ENCODE assay signal across 9 mouse cellular contexts in the genomic region with DNA sequence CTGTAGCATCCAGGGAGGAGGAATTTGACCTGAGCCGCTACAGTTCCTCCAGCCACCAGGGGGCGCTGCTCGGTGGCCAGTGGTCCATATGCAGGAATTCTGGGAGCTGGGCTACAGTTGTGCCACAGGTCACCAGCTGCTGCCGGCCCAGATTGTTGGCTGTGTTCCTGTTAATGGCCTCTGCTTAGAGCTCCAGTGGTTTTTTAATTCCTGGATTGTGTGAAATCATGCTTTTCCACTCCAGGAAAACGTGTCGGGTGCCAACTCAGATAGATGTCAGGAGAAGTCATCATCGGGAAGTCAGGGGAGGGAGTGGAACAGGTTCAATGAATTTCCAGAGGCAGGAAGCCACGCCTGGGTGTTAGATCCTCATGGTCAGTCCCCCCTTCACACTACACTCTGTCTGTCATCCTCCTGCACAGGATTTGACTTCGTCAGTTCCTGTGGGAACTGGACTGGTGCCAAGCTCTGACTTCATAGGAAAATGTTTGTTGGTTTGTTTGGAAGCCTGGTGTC. TPM values are rescaled to one million over a fixed set of nuclear protein-coding genes. Genes with fewer than 3 reads are reported as not detected.
A peak's percentile ranks its signal among the peaks of the same experiment; 100 is the strongest.
DNase-seq lines count a peak whose midpoint lies in the region; ATAC-seq and TF ChIP-seq lines count a peak whose summit lies in the region.
"Had no signal": no experiment of that assay in that cellular context is flagged by ENCODE, and none has a peak within 500 bp of the region (broad histone marks: within the 10 kb centered on the region; RNA-seq: fewer than 3 reads in every experiment).

No protein-coding gene starts in this region.

- TF ChIP-seq EP300 in lung, postnatal 0 days (IDR thresholded peaks at IDR 0.05), result peak; percentile 72

- 19% methylated on average over 9 of the region's 9 CpGs for WGBS in heart, embryonic 13.5 days
- WGBS in lung, postnatal 0 days, result 9% methylated on average over 9 of the region's 9 CpGs

- H3K4me1 ChIP-seq in heart, embryonic 13.5 days, result peaks cover 9% of the 10 kb centered on the region; the same call in 1 of the 2 replicates
- H3K4me1 ChIP-seq in lung, postnatal 0 days (ENCODE audit: insufficient read depth, low read depth, low read length), result no peaks in the 10 kb centered on the region
- H3K4me1 ChIP-seq: liver, embryonic 15.5 days had no signal

- H3K27ac ChIP-seq in heart, embryonic 13.5 days (replicated peaks), result peak overlapping the region; percentile 73
- H3K27ac ChIP-seq in lung, postnatal 0 days (ENCODE audit: low read length), result peak overlapping the region; percentile 27; the same call in 1 of the 2 replicates
- H3K27ac ChIP-seq: liver, embryonic 15.5 days had no signal

- no peaks in the 10 kb centered on the region for H3K9me3 ChIP-seq in heart, embryonic 13.5 days
- H3K9me3 ChIP-seq in lung, postnatal 0 days (ENCODE audit: low read length), result no peaks in the 10 kb centered on the region
- H3K9me3 ChIP-seq: liver, embryonic 15.5 days had no signal

- ATAC-seq in heart, embryonic 13.5 days (ENCODE audit: extremely low read depth, insufficient number of reproducible peaks, low FRiP score, low TSS enrichment), result no peak
- ATAC-seq in lung, postnatal 0 days, result peak; percentile 94

- TF ChIP-seq CTCF in lung, postnatal 0 days (IDR thresholded peaks at IDR 0.05), result peak; percentile 93

- H3K27me3 ChIP-seq in heart, embryonic 13.5 days (replicated peaks), result no peaks in the 10 kb centered on the region; the same call in 1 of the 2 replicates
- H3K27me3 ChIP-seq in lung, postnatal 0 days (replicated peaks; ENCODE audit: insufficient read depth, low read length), result no peaks in the 10 kb centered on the region

- peak overlapping the region; percentile 20 for H3K4me3 ChIP-seq in heart, embryonic 13.5 days
- H3K4me3 ChIP-seq in lung, postnatal 0 days (ENCODE audit: low read depth, low read length), result no peak overlapping the region
- H3K4me3 ChIP-seq: liver, embryonic 15.5 days had no signal

- DNase-seq in ES-CJ7 (ENCODE audit: low read depth, low spot score), result peak; percentile 80
- DNase-seq in adrenal gland, postnatal 25 days, result peak; percentile 82
- peak; percentile 74 for DNase-seq in embryo, embryonic 9.5 days (ENCODE audit: extremely low spot score)
- DNase-seq in kidney, postnatal 10 days, result peak; percentile 87
- peak; percentile 86 for DNase-seq in lung, postnatal 0 days (ENCODE audit: low spot score)
- peak; percentile 83 for DNase-seq in retina, embryonic 14.5 days (ENCODE audit: low spot score)
- DNase-seq in urinary bladder, postnatal 36 days (ENCODE audit: low spot score in 2 of 2), result peak; percentile 26 to 61

- no peak overlapping the region for H3K9ac ChIP-seq in heart, embryonic 13.5 days
- no peak overlapping the region for H3K9ac ChIP-seq in lung, postnatal 0 days (replicated peaks; ENCODE audit: low read depth)
- H3K9ac ChIP-seq: liver, embryonic 15.5 days had no signal

- H3K36me3 ChIP-seq in heart, embryonic 13.5 days, result no peaks in the 10 kb centered on the region
- H3K36me3 ChIP-seq in lung, postnatal 0 days (ENCODE audit: insufficient read depth, low read length), result no peaks in the 10 kb centered on the region
- H3K36me3 ChIP-seq: liver, embryonic 15.5 days had no signal

- H3K4me2 ChIP-seq in heart, embryonic 13.5 days, result peak overlapping the region; percentile 54
- H3K4me2 ChIP-seq in lung, postnatal 0 days (replicated peaks; ENCODE audit: low read depth, low read length), result peak overlapping the region; percentile 33
- H3K4me2 ChIP-seq: liver, embryonic 15.5 days had no signal

RNA-seq across cellular contexts. Expression of gene Usp30, which starts 13.0 kb away (rescaled TPM):
- total RNA-seq in adrenal gland, postnatal 25 days (2021), result 35.1 and 36.6 TPM in 2 replicates
- polyA plus RNA-seq in heart, embryonic 13.5 days (2015; fragmentation: Nextera tagmentation; extraction: Ambion mirVana), result 7.4 and 7.5 TPM in 2 replicates
- polyA plus RNA-seq in lung, postnatal 0 days (2015; fragmentation: Nextera tagmentation; extraction: Ambion mirVana), result 8.3 and 8.7 TPM in 2 replicates

RNA-seq across cellular contexts. Expression of gene Svop, which starts 39.1 kb away (rescaled TPM):
- total RNA-seq in adrenal gland, postnatal 25 days (2021), result 2.6 and 3.1 TPM in 2 replicates
- polyA plus RNA-seq in heart, embryonic 13.5 days (2015; fragmentation: Nextera tagmentation; extraction: Ambion mirVana), result 0.15 and 0.36 TPM in 2 replicates
- polyA plus RNA-seq in lung, postnatal 0 days (2015; fragmentation: Nextera tagmentation; extraction: Ambion mirVana), result not detected in 2 replicates
- polyA plus RNA-seq: liver, embryonic 15.5 days had no signal

RNA-seq across cellular contexts. Expression of gene Dao, which starts 48.8 kb away (rescaled TPM):
- total RNA-seq in adrenal gland, postnatal 25 days (2021), result not detected in 2 replicates
- polyA plus RNA-seq in heart, embryonic 13.5 days (2015; fragmentation: Nextera tagmentation; extraction: Ambion mirVana), result not detected in 2 replicates
- not detected in 2 replicates for polyA plus RNA-seq in lung, postnatal 0 days (2015; fragmentation: Nextera tagmentation; extraction: Ambion mirVana)
- polyA plus RNA-seq: liver, embryonic 15.5 days had no signal

RNA-seq across cellular contexts. Expression of gene Ssh1, which starts 58.6 kb away (rescaled TPM):
- 18.9 and 22.7 TPM in 2 replicates for total RNA-seq in adrenal gland, postnatal 25 days (2021)
- 12.4 and 13.5 TPM in 2 replicates for polyA plus RNA-seq in heart, embryonic 13.5 days (2015; fragmentation: Nextera tagmentation; extraction: Ambion mirVana)
- polyA plus RNA-seq in lung, postnatal 0 days (2015; fragmentation: Nextera tagmentation; extraction: Ambion mirVana), result 13.2 and 14.3 TPM in 2 replicates
